Mouse (Mus musculus): ENCODE measurements at regions not wholly inside any gene's neighbourhood (a gene's known extent, or its start where the extent isn't known, plus 50 kb on each side); places are given as distances from the start of the nearest gene placed in this dataset.

GRCm38 (mm10) chr15:60632789-60633456 is 220.7 kb downstream of the Fam84b start:
- DNase-seq (ENCODE audit: low read depth) = no peak

- DNase-seq (ENCODE audit: low read depth) = no peak
These were observed 222.7 kb downstream of the Fam84b start for GRCm38 (mm10) chr15:60630756-60631402.

GRCm38 (mm10) chr15:60618801-60619200 is 234.8 kb downstream of the Fam84b start:
- DNase-seq (ENCODE audit: low read depth) = no peak

GRCm38 (mm10) chr15:60617371-60617770 is 236.2 kb downstream of the Fam84b start:
- no peak for DNase-seq (ENCODE audit: low read depth)

GRCm38 (mm10) chr15:60601885-60602284 is 251.7 kb downstream of the Fam84b start:
- no peak for DNase-seq (ENCODE audit: low read depth)

- no peak for DNase-seq (ENCODE audit: low read depth)
These were observed 276.5 kb downstream of the Fam84b start for GRCm38 (mm10) chr15:60577084-60577483.

GRCm38 (mm10) chr15:60566267-60566666 is 287.3 kb downstream of the Fam84b start:
- DNase-seq (ENCODE audit: low read depth) = no peak

GRCm38 (mm10) chr15:60565017-60565416 is 288.6 kb downstream of the Fam84b start:
- DNase-seq (ENCODE audit: low read depth) = no peak

GRCm38 (mm10) chr15:60560641-60561040 is 292.9 kb downstream of the Fam84b start:
- DNase-seq (ENCODE audit: low read depth) = no peak

- DNase-seq (ENCODE audit: low read depth) = no peak
These were observed 297.9 kb downstream of the Fam84b start for GRCm38 (mm10) chr15:60555691-60556090.

- no peak for DNase-seq (ENCODE audit: low read depth)
These were observed 299.0 kb downstream of the Fam84b start for GRCm38 (mm10) chr15:60554587-60554986.

- DNase-seq (ENCODE audit: low read depth) = no peak
These were observed 305.5 kb downstream of the Fam84b start for GRCm38 (mm10) chr15:60548045-60548444.

- no peak for DNase-seq (ENCODE audit: low read depth)
These were observed 316.4 kb downstream of the Fam84b start for GRCm38 (mm10) chr15:60537191-60537590.

GRCm38 (mm10) chr15:60534701-60535100 is 318.9 kb downstream of the Fam84b start:
- no peak for DNase-seq (ENCODE audit: low read depth)

GRCm38 (mm10) chr15:60516810-60517209 is 336.8 kb downstream of the Fam84b start:
- DNase-seq (ENCODE audit: low read depth) = no peak

- no peak for DNase-seq (ENCODE audit: low read depth)
These were observed 376.7 kb downstream of the Fam84b start for GRCm38 (mm10) chr15:60476755-60477310.

GRCm38 (mm10) chr15:60475086-60475485 is 378.5 kb downstream of the Fam84b start:
- DNase-seq (ENCODE audit: low read depth) = no peak

GRCm38 (mm10) chr15:60431916-60432315 is 415.5 kb upstream of the 4933412E24Rik start:
- no peak for DNase-seq (ENCODE audit: low read depth)

- no peak for DNase-seq (ENCODE audit: low read depth)
These were observed 402.7 kb upstream of the 4933412E24Rik start for GRCm38 (mm10) chr15:60419081-60419480.

GRCm38 (mm10) chr15:60392267-60392666 is 375.9 kb upstream of the 4933412E24Rik start:
- DNase-seq (ENCODE audit: low read depth) = peak; percentile 2

GRCm38 (mm10) chr15:60390336-60390735 is 373.9 kb upstream of the 4933412E24Rik start:
- DNase-seq (ENCODE audit: low read depth) = no peak

- DNase-seq (ENCODE audit: low read depth) = no peak
These were observed 371.5 kb upstream of the 4933412E24Rik start for GRCm38 (mm10) chr15:60387962-60388361.
